Mouse (Mus musculus) CH12.LX (cell line): ENCODE results near the gene Ccdc6.

Experiments
- POLR2A ChIP-seq: IDR thresholded peaks from 2 replicates; pipeline ENCODE4 v1.6.1; 2011; ENCODE audit warnings: low read depth, mild to moderate bottlenecking, improper control_type of control experiment, low read length
- USF2 ChIP-seq: conservative IDR thresholded peaks from 2 replicates; pipeline ENCODE4 v1.6.1; 2011; ENCODE audit warnings: low read depth, low read length, improper control_type of control experiment

DNA sequence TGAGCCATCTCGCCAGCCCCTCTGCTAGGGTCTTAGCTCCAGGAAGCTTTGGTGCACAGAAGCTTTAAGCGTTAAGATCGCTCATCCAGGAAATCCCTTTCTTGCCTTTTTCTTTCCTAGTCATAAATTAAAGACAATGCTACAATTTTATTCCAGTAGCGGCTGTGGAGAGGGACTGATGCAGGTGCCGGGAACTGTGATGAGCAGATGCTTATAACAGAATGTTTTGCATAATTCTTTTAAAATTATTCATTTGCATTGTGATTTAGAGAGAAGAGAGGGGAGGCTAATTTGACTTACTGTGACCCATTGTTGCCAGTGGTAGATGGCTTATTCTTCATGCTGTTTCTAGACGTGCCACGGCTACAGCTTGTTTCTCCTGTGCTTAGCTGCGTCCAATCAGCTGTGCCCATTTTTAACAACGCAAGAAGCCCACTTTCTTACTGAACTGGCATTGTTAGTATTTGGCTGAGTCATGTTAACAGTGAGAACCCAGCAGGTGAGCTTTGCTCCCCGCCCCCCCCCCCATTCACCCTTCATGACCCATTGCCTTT, 47.2 kb downstream of the Ccdc6 start:
- TF ChIP-seq POLR2A (no peak), USF2 (no peak)
